Mouse (Mus musculus): ENCODE data around the gene Foxp2.

The Foxp2 gene

DNA sequence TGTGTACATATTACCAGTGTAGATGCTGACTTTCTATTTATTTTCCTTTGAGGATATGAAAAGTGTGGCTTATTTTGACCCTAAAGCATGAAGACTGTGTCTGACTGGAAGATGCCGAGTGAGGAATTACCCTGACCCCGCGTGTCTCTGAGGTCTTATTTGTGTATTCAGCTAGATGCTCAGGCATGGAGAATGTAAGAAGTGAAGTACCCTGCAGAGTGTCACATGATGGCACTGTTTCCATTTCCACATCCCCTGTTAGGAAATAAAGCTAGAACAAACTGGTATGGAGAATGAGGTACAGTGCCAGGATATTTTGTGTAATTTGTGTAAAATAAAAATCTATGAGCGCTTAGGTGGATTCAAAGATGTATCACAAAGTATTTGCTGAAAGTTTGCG is 219.8 kb downstream of the Foxp2 start:
- DNase-seq, result peak in 1 of 2 experiments; percentile 2

DNA sequence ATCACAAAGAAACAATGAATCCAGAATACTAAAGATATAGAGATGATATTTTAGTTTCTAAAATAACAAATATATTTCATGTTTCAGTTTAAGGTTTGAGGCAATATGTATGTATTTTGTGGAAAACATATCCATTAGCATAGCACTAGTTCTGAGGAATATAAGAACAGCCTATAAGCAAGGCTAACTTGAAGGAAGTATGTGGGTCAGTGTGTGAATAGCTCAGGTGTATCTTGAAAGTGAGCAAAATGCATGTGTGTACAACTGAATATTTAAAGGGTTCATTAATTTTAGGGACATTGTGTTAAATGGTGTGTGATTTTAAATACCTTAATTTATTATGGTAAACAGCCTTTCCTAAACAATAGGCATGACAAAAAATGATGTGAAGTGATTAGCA is 220.2 kb downstream of the Foxp2 start:
- no peak for DNase-seq

DNA sequence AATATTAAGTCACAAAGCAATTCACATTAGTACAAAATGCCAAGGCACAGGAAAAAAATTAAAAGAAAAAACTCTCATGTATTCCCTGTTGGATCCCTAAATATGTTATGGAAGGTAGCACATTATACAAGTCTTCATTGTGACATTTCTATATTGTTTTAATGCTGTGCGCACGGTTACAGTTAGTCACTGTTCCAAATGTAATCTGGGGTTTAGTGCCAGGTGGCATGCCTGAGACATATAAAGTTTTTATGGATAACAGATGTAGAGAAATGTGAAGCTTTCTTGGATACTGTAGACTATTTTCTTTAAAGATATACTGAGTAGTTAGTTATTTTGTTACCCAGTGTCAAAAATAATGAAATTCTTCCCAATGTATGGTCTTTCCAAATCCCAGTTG is 229.0 kb downstream of the Foxp2 start:
- DNase-seq, result no peak

DNA sequence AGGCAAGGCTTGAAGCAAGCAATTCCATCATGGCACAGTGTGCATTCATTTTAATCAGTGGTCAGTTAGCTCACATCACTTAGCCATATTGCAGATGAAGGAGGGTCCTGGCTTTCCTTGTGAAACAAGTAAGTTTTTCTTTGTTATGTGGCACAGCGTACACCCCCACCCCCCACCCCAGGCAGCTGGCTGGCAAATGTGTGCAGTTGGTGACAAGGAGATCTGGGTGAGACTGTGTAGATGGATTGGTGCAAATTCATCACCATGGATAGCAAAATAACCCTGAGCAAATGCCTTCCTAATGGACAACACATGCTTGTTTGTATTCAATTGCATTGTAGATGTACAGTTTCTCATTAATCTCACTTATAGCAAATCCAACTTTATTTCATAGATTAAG is 240.9 kb downstream of the Foxp2 start:
- DNase-seq, result no peak

DNA sequence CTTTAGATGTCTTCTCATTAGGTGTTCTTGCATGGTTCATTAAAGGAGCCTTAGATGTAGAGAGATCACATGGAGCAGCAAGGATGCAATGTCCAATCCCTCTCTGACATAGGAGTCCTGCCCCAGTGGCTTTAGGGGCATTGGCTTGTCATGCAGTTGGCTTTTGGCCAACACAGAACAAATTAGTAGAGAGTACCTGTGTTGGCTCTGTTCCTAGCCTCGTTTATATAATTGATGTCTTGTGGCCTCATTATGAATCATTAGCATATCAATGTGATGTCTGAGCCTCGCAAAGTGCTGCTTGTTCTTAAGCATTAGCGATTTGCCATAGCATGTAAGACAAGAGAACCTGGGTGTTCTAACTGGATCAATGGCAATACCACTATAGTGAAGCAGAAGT is 250.5 kb downstream of the Foxp2 start:
- no peak for DNase-seq

DNA sequence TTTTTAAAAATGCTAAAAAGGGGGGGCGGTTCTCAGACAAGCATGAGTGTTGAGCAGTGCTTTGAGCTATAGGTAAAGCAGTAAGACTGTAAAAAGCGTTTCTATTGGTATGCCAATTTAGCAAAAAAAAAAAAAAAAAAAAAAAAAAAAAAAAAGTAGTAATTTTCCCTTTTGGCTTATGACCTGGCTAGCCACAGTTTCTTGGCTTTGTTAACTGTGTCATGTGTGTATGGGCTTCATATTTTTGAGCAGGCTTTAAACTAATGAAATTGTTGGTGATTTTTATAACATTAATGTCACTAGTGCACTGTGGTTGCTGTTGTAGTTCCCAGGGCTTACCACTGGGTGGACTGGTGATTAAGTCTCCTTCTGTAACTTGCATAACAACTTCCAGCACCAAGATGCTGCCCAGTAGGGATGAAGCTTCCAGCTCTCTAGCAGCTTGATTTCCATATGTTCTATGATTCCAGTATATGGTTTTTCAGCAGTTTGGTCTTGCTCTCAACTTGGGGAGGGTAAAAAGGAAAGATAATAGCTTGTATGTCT is 262.4 kb downstream of the Foxp2 start:
- DNase-seq, result no peak

DNA sequence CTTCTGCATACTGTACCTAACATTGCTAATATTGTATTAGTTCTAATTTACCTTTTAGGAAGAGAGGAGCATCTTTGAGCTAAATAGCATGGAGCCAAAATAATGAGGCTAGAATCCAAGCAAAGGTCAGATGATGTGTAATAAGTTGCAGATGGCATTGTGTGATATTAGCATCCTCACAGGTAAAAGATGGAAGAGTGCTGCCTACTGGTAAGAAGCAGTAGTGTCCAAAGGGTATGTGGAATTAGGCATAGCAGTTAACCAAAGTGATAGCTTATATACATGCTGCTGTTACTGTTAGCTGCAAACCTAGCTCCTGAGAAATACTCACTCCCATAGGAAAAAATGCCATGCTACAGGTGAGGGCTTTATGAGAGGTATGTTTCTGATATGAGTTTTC is 275.6 kb downstream of the Foxp2 start:
- peak in 1 of 2 experiments; percentile 4 for DNase-seq

DNA sequence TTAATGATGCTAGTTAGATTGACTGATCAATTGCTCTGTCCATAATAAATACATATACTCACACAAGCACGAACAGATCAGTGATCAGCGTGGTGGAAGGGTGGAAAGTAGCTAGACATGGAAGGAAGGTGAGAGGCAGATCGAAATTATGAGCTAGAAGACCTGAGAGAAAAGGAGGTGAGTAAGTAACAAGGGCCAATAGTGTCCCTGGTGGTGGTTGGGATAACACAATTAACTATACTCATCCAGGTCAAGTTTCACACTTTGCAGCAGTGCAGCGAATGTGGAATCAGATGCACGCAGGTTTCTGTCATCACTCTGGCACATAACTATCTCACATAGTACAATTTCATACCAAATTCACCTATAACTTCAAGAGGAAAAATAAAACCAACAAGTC is 291.7 kb downstream of the Foxp2 start:
- no peak for DNase-seq

DNA sequence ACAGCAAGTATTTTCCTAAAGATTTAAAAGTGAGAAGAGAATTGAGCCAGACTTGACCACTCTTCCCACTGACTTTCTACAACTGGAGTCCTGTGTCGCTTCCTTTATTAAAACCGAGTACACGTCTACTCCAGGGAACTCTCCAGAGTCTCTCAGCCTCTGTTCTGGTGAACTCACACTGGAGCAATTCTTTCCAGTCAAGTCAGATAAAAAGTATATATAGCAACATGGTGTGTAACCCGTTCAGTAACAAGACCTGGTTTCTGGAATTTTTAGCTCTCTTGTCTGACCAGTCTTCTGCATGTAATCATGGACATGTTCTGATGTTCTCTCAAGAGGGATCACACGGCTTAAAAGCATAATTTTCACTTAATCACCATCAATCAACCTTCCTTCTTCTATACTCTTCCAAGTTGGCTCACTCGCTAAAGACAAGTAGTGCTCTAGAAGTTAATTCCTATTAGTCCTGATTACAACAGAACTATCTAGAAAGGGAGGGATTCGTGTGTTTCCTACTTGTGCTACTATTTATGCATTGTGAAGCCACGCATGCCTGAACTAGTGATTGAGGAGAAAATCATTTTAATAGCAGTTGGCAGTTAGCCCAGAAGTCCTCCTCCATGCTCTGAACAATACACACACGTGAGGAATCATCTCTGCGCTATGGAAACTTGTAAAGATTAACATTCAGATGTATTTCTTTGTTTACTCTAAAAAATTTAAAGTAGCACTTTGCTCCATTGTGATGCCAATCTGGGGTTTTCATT is 341.2 kb downstream of the Foxp2 start:
- peak in 1 of 2 experiments; percentile 8 for DNase-seq

DNA sequence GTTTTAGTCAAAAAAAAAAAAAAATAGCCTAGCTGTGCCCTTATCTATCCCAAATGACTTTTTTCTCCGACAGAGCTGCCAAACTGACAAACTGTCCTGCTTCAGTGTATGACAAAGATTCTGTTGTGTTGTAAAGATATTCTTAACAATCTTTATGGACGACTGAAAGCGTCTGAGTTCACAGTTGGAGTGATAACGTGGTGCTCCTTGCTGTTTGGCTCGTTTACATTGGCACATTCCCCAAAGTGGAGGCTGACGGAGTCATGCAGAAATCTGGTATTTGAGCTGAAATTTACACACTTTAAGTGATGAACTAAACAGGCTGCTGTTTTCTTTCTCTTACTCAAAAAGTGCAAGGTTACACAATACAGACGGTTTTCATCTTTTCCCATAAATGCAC is 356.2 kb downstream of the Foxp2 start:
- peak; percentile 20 to 50 for DNase-seq

DNA sequence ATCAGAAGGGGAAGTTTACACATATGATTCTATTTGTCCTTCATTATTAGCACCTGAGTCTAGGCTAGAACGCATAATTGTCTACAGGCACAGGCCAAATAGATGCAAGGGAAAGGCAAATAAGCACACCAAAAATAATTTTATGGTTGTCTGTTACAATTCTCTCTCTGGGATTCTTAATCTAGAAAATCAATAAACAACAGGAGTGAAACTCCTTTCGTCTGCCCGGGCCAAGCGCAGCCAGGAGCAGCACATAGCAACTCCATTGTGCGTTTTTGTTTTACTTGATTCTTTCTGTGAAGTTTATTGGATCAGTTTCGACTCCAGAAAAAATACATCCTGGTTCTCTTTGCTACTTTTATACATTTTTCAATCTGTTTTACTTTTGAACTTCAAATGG is 356.7 kb downstream of the Foxp2 start:
- DNase-seq, result no peak

DNA sequence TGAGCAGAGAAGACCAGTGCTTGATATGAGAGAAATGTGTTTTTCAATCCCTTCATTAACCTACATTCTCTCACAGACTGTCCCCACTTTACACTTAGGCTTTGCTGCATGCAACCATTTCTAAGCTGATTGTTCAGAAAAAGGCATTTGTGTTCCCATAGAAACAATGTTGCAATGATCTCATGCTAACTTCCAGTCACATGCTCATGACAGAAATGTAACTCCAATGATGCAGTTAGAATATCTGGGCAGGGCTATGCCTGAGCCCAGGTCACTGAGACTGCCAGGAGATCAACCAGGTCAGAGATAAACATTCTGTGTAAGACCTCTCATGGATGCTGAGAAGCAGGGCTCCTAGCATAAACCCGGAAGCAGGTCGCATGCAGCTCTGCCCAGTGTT is 367.0 kb downstream of the Foxp2 start:
- no peak for DNase-seq

DNA sequence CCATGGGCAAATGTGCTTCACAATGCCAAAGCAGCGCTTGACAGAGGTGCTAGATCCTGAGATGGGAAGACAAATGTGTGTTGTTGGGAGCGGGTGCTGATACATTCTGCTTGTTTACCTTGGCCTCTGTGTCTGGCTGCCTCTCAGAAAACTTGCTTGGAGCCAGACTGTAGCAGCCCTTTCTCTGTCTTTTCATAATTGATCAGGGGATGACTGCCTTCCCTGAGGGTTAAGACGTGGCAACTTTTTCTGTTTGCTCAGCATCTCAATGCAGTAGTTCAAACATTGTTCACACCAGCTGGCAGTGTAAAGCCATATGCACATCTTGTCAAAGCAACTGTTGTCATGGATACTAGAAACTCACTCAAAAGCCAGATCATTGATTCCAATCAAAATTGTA is 384.1 kb downstream of the Foxp2 start:
- no peak for DNase-seq

DNA sequence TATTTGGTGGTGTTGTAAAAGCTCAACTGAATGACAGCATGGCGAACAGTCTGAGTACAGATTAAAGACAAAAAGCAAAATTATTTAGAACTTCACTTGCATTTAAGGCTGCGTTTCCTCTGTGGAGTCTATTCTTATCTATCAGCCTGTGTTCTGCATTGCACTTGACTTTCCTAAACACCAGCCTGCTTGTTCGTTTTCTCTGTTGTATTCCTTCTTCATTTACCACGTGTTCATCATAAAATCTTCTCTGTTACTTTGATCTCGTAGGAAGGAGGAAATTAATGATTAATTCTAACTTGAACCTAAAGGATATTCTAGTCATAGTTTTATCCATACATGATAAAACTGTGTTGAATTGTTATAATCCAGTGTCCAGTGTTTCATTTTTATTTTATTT is 392.9 kb downstream of the Foxp2 start:
- DNase-seq, result no peak

DNA sequence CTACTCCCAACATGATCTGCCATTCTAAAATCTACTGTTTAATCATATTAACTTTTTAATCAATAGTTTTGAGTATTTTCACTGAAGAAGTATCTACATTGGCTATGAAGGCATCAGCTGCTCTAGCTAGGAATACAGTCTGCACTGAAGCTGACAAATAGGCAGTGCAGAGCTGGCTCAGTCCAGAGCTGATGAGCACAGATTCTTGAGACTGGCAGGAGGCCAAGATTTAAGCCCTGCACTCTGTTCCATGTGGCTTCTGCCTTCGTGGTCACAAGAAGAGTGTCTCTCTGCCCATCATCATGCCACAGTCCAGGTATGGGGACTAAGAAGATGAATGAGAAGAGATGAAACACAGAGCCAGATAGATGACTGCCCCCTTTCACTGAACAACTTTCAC is 398.1 kb downstream of the Foxp2 start:
- peak; percentile 69 for DNase-seq

DNA sequence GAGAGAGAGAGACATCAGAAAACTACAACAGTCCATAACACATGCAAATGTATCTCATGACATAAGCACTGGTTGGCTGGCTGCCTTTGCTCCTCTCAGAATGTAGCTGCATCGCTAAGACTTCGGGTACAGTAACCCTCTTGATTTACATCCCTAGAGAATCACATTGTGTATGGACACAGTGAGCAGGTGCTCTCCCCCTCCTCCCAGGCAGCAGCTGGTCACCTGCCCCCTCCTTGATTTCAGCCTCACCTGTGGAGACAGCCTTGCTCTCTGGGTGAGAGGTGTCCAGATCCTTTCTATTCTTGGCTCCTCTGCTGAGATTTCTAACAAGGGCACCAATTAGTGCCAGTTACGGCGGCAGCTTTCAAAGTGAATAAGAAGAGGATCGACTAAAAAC is 409.5 kb downstream of the Foxp2 start:
- DNase-seq, result peak; percentile 22 to 40

DNA sequence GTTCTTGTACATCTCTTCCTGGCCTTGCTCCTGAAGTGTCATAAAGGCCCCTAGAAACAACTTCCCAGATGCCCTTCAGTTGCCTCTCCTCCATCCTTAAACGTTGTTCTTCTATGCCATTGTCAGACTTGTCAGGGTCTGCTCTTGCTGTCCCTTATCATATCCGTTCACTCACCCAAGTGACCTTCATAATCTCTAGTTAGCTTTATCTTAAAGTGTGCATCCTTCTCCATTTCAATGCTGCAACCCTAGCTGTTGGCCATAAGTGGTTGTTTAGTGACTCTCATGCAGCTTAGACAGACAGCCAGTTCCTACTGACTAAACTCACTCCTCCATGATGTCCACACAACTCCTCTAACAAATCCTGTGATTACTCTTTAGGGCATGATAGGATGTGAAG is 415.8 kb downstream of the Foxp2 start:
- DNase-seq, result no peak

DNA sequence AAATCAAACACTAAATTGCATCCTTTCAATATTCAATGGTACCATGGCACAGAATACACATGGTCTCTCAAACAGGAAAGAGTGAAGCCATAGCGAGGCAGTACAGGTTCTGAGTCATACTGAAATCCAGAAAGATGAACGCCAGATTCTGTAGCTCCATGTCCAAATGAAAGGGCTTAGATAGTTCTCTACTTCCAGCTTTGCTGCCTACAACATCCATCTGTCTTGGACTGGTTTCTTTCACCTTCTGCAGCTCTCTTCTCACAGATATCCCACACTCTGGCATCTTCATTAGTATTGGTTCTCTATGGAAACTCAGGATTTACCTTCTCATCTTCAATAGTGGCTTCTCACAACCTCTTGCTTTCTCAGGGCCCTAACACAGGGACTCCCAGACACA is 417.2 kb downstream of the Foxp2 start:
- no peak for DNase-seq

DNA sequence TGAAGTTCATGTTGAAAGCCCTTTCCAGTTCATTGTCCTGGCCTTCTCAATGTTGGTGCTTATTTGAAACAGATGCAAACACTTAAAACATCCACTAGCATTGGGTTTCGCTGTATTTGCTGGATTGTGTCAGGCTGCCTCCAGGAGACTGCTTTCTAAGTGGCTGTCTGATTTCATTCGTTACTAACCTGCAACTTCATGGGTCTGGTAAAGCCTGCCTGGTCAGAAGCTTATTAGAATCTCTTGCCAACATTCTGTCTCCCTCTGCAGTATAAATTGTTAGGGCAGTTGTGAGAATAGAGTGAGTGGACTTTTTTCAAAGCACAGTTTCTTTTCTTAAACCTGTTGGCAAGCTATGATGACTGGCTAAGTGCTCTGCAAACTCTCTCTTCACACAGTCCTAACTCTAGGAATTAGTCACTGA is 420.4 kb downstream of the Foxp2 start:
- no peak for DNase-seq

DNA sequence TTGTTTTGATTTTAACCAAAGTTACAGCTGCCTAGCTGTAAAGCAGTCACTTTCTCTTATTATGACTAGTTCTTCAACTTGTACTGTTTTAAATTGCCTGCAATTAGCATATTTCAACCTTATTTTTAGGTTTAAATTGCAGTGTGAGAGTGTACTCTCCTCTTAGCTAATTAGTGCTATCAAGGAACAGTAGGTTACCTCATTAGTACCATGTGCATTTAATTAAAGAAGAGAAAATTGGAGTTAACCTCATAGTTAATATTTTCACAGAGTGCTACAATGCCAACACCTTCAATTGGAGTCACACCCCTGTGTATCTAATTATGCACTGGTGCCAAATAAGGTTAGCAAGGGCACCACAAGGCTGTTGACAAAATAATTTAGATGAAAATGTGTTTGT is 421.9 kb downstream of the Foxp2 start:
- no peak for DNase-seq

DNA sequence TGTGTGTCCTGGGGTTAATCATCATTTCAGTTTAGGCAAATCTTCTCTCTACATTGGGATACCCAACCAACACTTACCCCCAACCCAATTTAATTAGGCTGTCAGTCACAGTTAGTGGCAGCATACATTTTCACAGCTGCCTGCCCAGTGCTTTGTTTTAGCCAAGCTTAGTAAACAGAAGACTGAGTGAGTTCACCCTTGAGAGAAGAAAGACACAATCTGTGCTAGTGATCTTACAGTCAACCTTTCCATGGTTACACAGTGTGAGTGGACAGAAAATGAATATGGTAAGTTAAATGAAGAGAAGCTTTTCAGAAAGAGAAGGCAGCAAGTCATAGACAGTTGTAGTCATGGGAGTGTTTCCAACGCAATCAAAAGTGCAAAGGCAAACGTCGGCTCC is 446.6 kb downstream of the Foxp2 start:
- no peak for DNase-seq

DNA sequence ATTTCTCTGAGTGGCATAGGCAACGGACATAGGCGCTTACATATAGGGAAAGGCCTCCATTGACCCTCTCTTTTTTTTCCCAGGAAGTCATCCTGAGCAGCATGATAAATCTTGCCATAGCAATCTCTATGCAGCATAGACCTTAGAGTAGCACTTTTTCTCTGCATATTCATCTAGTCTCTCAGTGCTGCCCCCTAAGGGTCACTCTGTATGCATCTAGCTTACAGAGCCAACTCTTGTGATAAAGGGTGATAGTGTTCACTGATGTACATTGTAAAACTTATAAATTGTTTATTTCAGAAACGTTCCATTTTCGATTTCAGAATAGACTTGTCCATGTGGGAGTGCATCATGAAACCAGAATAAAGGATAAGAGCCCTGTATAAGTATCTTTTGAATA is 454.7 kb downstream of the Foxp2 start:
- DNase-seq, result peak in 1 of 2 experiments; percentile 6

DNA sequence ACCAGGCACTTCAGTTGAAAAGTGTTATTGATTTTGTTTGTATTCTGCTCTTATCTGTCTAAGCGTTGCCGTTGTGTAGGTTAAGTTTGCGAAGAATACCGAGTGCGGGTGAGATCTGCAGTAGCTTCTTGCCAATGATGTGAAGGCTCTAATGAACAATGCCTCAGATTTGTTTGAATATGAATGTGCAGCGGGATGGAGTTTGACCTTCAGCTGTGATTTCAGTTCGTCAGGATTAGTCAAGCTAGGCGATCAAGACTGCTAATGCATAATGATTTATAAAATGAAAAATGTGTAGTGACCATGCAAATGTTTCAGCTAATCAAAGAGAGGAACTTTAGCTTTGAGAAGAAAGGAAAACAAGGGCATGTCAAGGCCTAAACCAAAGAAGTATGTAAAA is 469.1 kb downstream of the Foxp2 start:
- DNase-seq, result no peak

DNA sequence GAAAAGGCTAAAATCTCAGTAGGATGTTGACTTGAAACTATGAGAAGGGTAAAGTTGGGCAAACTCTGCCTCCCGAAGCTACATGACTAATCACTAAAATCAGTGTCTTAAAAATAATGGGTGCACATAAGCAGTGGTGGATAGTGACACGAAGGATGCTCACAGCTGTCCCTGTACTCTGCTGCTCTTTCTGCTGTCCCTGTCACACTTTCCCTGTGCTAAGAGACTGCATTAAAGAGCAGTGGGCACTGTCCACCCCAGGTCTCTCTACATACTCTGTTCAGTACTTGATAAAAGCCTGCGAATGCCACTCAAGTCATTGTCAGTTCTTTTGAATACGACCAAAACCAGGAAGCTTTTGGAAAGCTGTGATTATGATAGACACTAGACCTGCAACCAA is 469.7 kb downstream of the Foxp2 start:
- DNase-seq, result no peak

DNA sequence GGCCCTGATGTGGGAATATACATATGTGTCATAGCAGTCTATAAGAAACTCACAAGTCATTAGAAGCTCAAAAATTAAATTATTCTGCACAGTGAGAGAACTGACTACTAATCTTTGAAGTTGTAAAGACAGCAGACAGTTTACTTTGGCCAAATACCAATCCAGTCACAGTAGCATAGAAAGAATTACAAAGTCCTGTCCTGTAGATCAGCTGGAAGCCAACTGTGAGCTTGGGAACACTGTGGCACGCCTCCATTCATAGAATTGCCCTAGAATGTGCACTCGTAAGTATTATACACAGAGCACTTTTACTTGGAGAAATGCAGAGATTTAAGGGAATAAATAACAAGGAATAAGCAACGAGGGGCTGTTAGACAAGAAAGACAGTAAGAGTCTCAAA is 472.5 kb downstream of the Foxp2 start:
- DNase-seq, result no peak
